Mouse (Mus musculus) small intestine, adult 2 months (tissue): ENCODE measurements at regions not wholly inside any gene's neighbourhood (a gene's known extent, or its start where the extent isn't known, plus 50 kb on each side); places are given as distances from the start of the nearest gene placed in this dataset.

Source experiments
- CTCF ChIP-seq: fragments of 200-500 bp; IDR thresholded peaks from 2 replicates; pipeline ENCODE4 v1.5.1; 2012; ENCODE audit warnings: low read depth, mild to moderate bottlenecking, control low read depth, inconsistent platforms, low read length, moderate library complexity, mixed read lengths; ENCODE audit not compliant: insufficient replicate concordance, insufficient read length; ENCODE audit errors: extremely low read depth
- POLR2A ChIP-seq: fragments of 200-500 bp; IDR thresholded peaks from 2 replicates; pipeline ENCODE4 v1.6.1; 2012; ENCODE audit warnings: low read depth, mild to moderate bottlenecking, control low read depth, inconsistent platforms, low read length, moderate library complexity

GRCm38 (mm10) chr8:49174956-49175355 is 331.2 kb upstream of the Tenm3 start:
- TF ChIP-seq CTCF (no peak), POLR2A (no peak)
